Mouse (Mus musculus): ENCODE data around the gene Siae. TPM values are rescaled to one million over a fixed set of nuclear protein-coding genes. Genes with fewer than 3 reads are reported as not detected.

Siae gene
- total RNA-seq, 2 experiments from 2014 or later: 3.0 to 4.0 TPM

DNA sequence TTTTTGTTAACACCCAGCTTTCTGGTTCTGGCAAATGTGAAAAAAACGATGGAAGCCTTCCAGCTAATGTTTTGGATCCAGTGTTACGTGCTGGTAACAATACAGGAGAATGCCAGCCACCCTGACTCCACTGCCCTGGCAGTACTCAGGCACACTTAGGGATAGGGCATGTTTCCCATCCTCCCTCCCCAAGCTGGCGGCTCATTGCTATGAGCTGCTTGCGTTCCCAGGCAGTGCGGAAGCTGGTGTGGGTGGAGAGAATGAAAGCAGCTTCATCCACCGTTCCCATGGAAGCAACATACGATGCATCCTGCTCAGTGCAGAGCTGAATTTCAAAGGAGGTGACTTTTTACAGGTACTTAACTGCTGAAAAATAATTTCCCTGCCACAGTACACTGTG, 70.1 kb downstream of the Siae start:
- no peak for DNase-seq

DNA sequence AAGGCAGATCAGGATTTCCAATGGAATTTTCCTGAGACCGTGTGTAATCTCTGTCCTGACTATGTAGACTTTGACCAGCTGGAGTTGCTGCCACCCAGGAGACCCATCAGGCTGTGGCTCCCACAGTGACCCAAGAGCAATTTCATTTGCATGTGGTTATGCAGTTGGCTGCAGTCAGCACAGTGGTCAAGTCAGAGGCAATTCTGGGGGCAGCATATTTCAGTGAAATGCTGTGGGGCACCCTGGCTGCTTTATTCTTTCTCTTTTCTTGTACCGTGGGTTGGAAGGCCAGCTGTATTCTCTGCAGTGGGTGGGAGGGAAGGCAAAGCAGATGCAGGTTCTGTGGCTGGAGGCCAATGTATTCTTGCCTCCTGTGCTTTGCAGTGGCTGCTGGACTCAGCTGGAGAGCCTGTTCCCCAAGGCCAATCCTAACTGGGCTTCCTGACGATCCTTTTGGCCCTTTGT, 70.6 kb downstream of the Siae start:
- DNase-seq: no peak

DNA sequence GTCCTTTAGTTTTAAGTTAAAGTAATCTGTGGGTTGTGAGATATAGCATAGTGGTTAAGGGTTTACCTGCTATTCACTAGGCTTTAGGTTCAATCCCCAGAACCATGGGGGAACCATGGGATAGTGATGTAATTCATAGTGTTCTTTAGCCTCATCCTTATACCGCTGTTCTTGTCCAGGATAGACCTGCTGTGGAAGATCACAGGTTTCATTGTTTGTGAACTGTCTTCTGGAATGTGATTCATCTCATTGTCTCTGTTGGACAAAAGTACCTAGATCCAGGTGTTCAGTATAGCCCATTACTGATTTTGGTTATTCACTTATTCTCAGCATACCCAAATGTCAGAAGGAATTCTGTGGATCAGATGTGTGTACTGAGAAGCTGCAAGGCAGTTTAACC, 71.8 kb downstream of the Siae start:
- no peak for DNase-seq

DNA sequence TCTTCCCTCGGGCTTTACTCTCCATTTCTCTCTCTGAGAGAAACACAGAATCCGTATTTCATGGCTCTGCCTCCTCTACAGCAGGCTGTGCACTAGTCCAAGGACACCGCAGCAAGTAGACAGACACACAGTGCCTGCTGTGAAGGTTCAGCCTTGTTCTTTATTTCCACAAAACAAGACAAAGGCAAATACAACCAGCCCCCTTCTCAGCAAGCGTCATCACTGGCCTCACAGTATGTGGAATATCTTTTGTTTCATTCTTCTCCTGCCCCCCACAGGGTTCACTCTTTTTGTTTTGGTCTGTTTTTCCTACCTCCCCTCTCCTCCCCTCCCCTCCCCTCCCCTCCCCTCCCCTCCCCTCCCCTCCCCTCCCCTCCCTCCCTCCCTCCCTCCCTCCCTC, 73.1 kb downstream of the Siae start:
- no peak for DNase-seq

GRCm38 (mm10) chr9:37629941-37630340, 74.4 kb downstream of the Siae start:
- DNase-seq: no peak

- DNase-seq: no peak
Observed at GRCm38 (mm10) chr9:37632305-37632704, 76.8 kb downstream of the Siae start.

DNA sequence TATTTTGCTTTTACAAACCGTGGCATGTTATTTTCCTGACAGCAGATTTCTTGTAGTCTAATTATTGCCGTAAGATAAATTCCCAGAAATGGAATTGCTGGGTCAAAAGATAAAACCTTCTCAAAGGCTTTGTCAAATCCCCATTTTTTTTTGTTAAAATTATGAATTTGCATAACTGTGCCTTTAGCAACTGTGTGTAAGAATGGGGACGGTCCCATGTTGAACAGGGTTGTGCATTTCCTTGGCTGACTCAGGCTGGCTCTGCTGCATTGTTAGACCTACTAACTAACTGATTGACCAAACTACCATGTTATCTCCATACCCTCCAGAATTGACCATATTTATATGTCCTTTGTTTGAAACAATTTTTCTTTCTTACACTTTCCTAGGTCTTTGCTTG, 78.8 kb downstream of the Siae start:
- DNase-seq: no peak

DNA sequence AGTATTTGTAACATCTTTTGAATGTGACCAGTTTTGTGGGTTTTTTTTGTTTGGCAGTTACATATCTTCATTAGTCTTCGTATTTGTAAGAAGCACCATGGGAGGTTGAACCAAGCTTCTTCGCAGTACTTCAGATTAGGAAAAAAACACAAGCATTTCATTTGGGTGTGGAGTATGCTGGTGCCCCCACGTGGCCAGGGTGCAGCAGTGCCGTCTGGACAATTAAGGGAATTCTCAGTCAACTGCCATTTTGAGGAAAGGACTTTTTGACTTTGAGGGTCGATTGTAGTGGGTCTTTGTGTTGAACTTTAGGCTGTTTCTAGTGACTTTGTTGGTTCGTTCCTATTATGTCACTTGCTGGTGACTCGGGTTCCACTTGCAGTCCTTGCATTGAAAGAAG, 80.8 kb downstream of the Siae start:
- DNase-seq: no peak

- no peak for DNase-seq
Observed at GRCm38 (mm10) chr9:37636800-37637542, 81.5 kb downstream of the Siae start.

- DNase-seq: no peak
Observed at GRCm38 (mm10) chr9:37638721-37639120, 83.2 kb downstream of the Siae start.

- DNase-seq: no peak
Observed at GRCm38 (mm10) chr9:37646246-37646645, 90.7 kb downstream of the Siae start.

GRCm38 (mm10) chr9:37650639-37651038, 95.1 kb downstream of the Siae start:
- DNase-seq: no peak

- no peak for DNase-seq
Observed at GRCm38 (mm10) chr9:37653836-37654235, 98.3 kb downstream of the Siae start.

DNA sequence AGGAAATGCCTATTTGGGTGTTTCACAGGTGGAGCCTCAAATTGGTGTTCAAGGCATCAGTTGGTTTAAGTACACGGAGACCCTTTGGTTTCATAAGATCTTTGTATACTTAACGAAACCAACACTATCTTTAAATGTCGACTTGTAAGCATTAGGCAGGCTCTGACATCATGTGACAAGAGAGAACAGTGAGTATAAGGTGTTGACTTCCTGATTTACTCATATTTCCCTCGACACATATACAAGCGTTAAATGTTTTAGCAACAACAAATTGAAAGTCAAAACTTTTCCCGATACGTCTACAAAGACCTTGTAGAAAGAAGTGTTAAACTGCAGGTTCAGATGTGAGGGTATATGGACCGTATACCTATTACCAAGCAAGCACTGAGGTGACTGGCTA, 100.5 kb downstream of the Siae start:
- DNase-seq: no peak

- DNase-seq: no peak
Observed at GRCm38 (mm10) chr9:37656439-37656881, 101.0 kb downstream of the Siae start.

- DNase-seq: peak; percentile 75
Observed at GRCm38 (mm10) chr9:37656931-37657481, 101.5 kb downstream of the Siae start, which contains the start of gene Tbrg1. TSS of gene Tbrg1 (minus strand) at chr9:37657312.

GRCm38 (mm10) chr9:37659413-37659812, 103.9 kb downstream of the Siae start:
- no peak for DNase-seq

GRCm38 (mm10) chr9:37663210-37663609, 107.7 kb downstream of the Siae start:
- DNase-seq: no peak

DNA sequence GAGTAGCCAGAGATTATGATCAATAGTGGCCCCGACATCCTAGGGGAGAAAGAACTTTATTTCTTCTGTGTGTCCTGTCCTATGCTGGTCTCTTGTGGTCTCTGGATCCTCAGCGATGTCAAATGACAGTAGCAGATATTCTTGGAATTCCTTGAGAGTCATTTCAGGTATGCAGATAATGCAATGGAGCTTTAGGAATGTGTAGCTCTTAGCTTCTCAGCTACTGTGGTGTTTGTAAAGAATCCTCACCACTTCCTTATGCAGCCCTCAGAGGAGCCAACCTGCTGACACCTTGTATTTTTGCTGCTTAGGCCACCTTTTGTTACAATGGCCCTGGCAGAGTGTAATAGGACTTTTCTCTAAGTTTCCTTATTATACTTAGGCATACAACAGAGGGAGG, 109.1 kb downstream of the Siae start:
- DNase-seq: no peak

DNA sequence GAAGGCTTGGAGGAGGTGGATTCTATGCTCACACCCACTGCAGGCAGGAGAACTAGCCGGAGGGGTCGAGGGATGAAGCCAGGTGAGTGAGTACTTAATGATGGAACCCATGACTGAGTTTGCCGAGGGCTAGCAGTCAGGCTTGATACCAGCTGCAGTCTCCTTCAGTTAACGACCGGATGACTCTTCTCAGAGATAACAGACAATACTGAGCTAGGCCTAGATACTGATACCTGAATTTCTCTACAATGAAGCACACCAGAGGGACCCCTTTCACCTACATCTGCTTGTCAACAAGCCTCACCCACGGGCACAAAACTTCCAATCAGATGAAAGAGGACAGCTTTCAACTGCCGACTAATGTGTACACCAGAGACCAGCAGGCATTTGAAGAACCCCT, 110.5 kb downstream of the Siae start:
- no peak for DNase-seq

DNA sequence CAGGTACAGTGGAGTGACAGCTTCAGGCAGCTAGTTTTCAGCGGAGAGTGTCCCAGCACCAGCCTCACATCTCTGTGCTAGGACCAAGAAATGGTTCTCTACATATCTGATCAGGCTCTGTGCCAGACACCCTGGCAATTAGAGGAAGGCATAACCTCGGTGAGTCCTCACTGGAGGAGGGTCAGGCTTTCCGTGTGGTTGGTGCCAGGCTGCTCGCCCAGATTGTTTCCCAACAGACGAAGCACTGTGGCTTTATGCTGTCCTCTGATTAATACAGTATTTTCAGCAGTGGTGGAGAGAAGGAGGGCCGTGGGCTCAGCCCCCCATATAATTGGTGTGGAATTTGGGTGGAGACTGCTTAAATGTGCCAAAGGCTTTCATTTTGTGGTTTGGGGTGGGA, 113.6 kb downstream of the Siae start, which contains the start of gene Panx3:
TSS of gene Panx3 (minus strand) at position 121 of the 400 bp plus-strand sequence.
- DNase-seq: no peak

- no peak for DNase-seq
Observed at GRCm38 (mm10) chr9:37669678-37670077, 114.2 kb downstream of the Siae start.

DNA sequence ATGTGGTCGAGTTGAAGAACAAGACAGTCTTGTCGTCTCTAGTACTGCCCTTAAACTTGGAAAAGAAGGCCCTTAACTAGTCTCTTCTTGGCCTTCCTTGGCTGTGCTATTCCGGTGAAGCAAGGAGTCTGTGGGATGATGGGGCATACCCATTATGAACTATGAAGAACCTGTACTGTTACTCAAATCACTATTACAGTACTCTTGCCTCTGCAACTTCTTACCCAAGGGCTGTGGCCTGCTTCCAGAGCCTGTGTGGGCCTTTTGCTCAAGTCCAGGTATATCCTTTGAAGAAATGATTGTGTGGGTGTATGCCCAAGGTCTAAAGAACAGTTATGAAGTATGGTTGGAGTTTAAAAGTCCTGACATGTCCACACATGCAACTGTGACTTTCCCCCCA, 114.8 kb downstream of the Siae start:
- DNase-seq: no peak

DNA sequence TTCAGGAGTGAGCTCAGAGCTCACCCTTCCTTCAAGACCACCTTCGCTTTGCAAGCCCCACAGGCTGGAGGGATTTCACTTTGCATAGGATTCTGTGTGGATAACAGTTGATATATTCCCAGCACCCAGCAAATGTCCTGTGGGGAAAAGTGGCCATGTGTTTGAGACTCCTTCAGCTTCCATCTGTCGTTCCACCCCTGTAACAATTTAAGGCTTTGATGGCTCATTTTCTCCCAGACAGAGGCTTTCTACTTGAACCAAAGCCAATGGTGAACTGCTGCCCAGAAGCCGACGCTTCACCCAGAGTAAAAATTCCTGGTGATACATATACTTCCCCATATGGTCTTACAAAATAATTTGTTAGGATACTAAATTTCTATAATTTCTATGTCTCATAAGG, 119.8 kb downstream of the Siae start:
- DNase-seq: no peak
